Comparison of ENCODE assay signal across 9 mouse cellular contexts in the genomic region with DNA sequence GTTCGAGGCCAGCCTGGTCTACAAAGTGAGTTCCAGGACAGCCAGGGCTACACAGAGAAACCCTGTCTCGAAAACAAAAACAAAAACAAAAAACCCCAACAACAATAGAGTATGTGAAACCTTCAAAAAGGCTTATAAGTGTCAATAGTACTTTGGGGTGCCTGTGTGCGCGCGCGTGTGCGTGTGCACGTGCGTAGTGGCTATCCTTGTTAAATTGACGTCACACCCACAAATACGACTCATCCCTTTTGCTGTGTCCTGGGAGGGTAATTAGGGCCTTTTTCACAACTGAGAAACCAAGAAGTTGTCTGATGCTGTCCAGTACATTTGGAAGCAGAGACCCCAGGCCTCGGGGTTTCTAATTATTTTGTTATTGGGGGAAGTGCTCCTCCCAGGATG. TPM values are rescaled to one million over a fixed set of nuclear protein-coding genes. Genes with fewer than 3 reads are reported as not detected.
A peak's percentile ranks its signal among the peaks of the same experiment; 100 is the strongest.
DNase-seq lines count a peak whose midpoint lies in the region; ATAC-seq and TF ChIP-seq lines count a peak whose summit lies in the region.
"Had no signal": no experiment of that assay in that cellular context is flagged by ENCODE, and none has a peak within 500 bp of the region (broad histone marks: within the 10 kb centered on the region; RNA-seq: fewer than 3 reads in every experiment).

No protein-coding gene starts in this region.

- no peak for DNase-seq in cerebellum, adult 2 months
- no peak for DNase-seq in spleen, adult 2 months (ENCODE audit: low read depth in 1 of 2, low spot score in 2 of 2)
- DNase-seq in spleen, postnatal 36 days (ENCODE audit: low spot score in 2 of 2), result no peak
- DNase-seq in frontal cortex, postnatal 10 days (ENCODE audit: low spot score in 2 of 2), result no peak
- DNase-seq in spleen, postnatal 10 days (ENCODE audit: low spot score in 2 of 2), result no peak

- peak overlapping the region; percentile 56 for H3K4me3 ChIP-seq in cerebellum, adult 2 months (replicated peaks; ENCODE audit: insufficient read depth, low read depth, low read length)
- H3K4me3 ChIP-seq in spleen, adult 2 months (ENCODE audit: extremely low read depth, insufficient read depth, insufficient read length), result peak overlapping the region; percentile 41; the same call in 1 of the 2 replicates
- H3K4me3 ChIP-seq in liver, embryonic 12.5 days, result peak overlapping the region; percentile 28; the same call in 1 of the 2 replicates
- H3K4me3 ChIP-seq in stomach, embryonic 16.5 days (replicated peaks; ENCODE audit: low read length), result peak overlapping the region; percentile 44

- no peak for TF ChIP-seq CTCF in cerebellum, adult 2 months (IDR thresholded peaks at IDR 0.05; ENCODE audit: borderline replicate concordance, insufficient read depth, low read depth, low read length)
- TF ChIP-seq CTCF in spleen, adult 2 months (IDR thresholded peaks at IDR 0.05; ENCODE audit: extremely low read depth, insufficient read depth, insufficient read length, insufficient replicate concordance), result no peak

- H3K27ac ChIP-seq in cerebellum, adult 2 months (ENCODE audit: insufficient read depth, low read length), result peak overlapping the region; percentile 80
- H3K27ac ChIP-seq in spleen, adult 2 months (ENCODE audit: insufficient read depth, low read length), result no peak overlapping the region
- peak overlapping the region; percentile 27; the same call in 1 of the 2 replicates for H3K27ac ChIP-seq in liver, embryonic 12.5 days
- H3K27ac ChIP-seq in stomach, embryonic 16.5 days (ENCODE audit: low read length), result peak overlapping the region; percentile 87

- ATAC-seq in cerebellum, adult (ENCODE audit: insufficient number of reproducible peaks, low FRiP score, low TSS enrichment), result no peak
- no peak for ATAC-seq in liver, embryonic 12.5 days
- ATAC-seq in stomach, embryonic 16.5 days (ENCODE audit: insufficient read depth, low FRiP score), result no peak

- H3K27me3 ChIP-seq in cerebellum, adult 2 months (ENCODE audit: control insufficient read depth, insufficient read depth, low read length), result no peaks in the 10 kb centered on the region
- 0 out of 2 replicates have a peak, but pooled peaks cover 1% of the 10 kb centered on the region for H3K27me3 ChIP-seq in spleen, adult 2 months (ENCODE audit: control insufficient read depth, insufficient read depth, low read length)
- peaks cover 14% of the 10 kb centered on the region; the same call in 1 of the 2 replicates for H3K27me3 ChIP-seq in liver, embryonic 12.5 days (replicated peaks)
- no peaks in the 10 kb centered on the region for H3K27me3 ChIP-seq in stomach, embryonic 16.5 days (ENCODE audit: control insufficient read depth, insufficient read depth, low read length)

- TF ChIP-seq POLR2A in cerebellum, adult 2 months (IDR thresholded peaks at IDR 0.05; ENCODE audit: borderline replicate concordance, insufficient read depth, low read length), result no peak
- TF ChIP-seq POLR2A in spleen, adult 2 months (IDR thresholded peaks at IDR 0.05; ENCODE audit: low read depth, low read length), result no peak

- WGBS in cerebellum, adult 2 months, result 73% methylated on average over 12 of the region's 12 CpGs
- 66% methylated on average over 12 of the region's 12 CpGs for WGBS in spleen, adult 2 months
- WGBS in liver, embryonic 12.5 days (ENCODE audit: insufficient replicate concordance), result 67% methylated on average over 12 of the region's 12 CpGs
- 62% methylated on average over 12 of the region's 12 CpGs for WGBS in stomach, embryonic 16.5 days

- no peaks in the 10 kb centered on the region for H3K9me3 ChIP-seq in liver, embryonic 12.5 days (replicated peaks)
- H3K9me3 ChIP-seq in stomach, embryonic 16.5 days (replicated peaks; ENCODE audit: control insufficient read depth, low read length), result no peaks in the 10 kb centered on the region

- peaks cover 9% of the 10 kb centered on the region; the same call in 1 of the 2 replicates for H3K4me1 ChIP-seq in cerebellum, adult 2 months (ENCODE audit: control insufficient read depth, insufficient read depth, low read length)
- H3K4me1 ChIP-seq in spleen, adult 2 months (ENCODE audit: control insufficient read depth, insufficient read depth, insufficient read length), result no peaks in the 10 kb centered on the region
- H3K4me1 ChIP-seq in liver, embryonic 12.5 days, result no peaks in the 10 kb centered on the region
- peaks cover 8% of the 10 kb centered on the region for H3K4me1 ChIP-seq in stomach, embryonic 16.5 days (ENCODE audit: control insufficient read depth, insufficient read depth, low read length)

- H3K4me2 ChIP-seq in liver, embryonic 12.5 days, result peak overlapping the region; percentile 53
- peak overlapping the region; percentile 52 for H3K4me2 ChIP-seq in stomach, embryonic 16.5 days (ENCODE audit: low read depth, low read length)

- no peak overlapping the region for H3K9ac ChIP-seq in liver, embryonic 12.5 days
- H3K9ac ChIP-seq in stomach, embryonic 16.5 days (ENCODE audit: low read length), result peak overlapping the region; percentile 63

- H3K36me3 ChIP-seq in spleen, adult 2 months (ENCODE audit: control insufficient read depth, insufficient read depth, low read length), result no peaks in the 10 kb centered on the region
- H3K36me3 ChIP-seq in liver, embryonic 12.5 days, result no peaks in the 10 kb centered on the region
- no peaks in the 10 kb centered on the region for H3K36me3 ChIP-seq in stomach, embryonic 16.5 days (ENCODE audit: control insufficient read depth, insufficient read depth, low read length)

RNA-seq across cellular contexts. Expression of gene Clmp, which starts 44.5 kb away (rescaled TPM):
- 21.7 and 21.8 TPM in 2 replicates for polyA plus RNA-seq in cerebellum, adult 2 months (2012; rRNA removed)
- polyA plus RNA-seq in spleen, adult 2 months (2012; rRNA removed), result 1.4 and 7.2 TPM in 2 replicates
- 3.3 and 4.1 TPM in 2 replicates for polyA plus RNA-seq in liver, embryonic 12.5 days (2016; fragmentation: Nextera tagmentation; extraction: Ambion mirVana)
- polyA plus RNA-seq in stomach, embryonic 16.5 days (2015; fragmentation: Nextera tagmentation; extraction: Ambion mirVana), result 21.5 and 23.2 TPM in 2 replicates

RNA-seq across cellular contexts. Expression of gene Gm21915, which starts 59.9 kb away (rescaled TPM):
- polyA plus RNA-seq in cerebellum, adult 2 months (2012; rRNA removed), result not detected in 2 replicates
- polyA plus RNA-seq in spleen, adult 2 months (2012; rRNA removed), result not detected in 2 replicates
- not detected in 2 replicates for polyA plus RNA-seq in liver, embryonic 12.5 days (2016; fragmentation: Nextera tagmentation; extraction: Ambion mirVana)
- not detected in 2 replicates for polyA plus RNA-seq in stomach, embryonic 16.5 days (2015; fragmentation: Nextera tagmentation; extraction: Ambion mirVana)
- polyA plus RNA-seq: frontal cortex, adult 2 months had no signal
